Mouse (Mus musculus): ENCODE data around the gene Exoc4.
A peak's percentile ranks its signal among the peaks of the same experiment; 100 is the strongest.

Exoc4 gene

DNA sequence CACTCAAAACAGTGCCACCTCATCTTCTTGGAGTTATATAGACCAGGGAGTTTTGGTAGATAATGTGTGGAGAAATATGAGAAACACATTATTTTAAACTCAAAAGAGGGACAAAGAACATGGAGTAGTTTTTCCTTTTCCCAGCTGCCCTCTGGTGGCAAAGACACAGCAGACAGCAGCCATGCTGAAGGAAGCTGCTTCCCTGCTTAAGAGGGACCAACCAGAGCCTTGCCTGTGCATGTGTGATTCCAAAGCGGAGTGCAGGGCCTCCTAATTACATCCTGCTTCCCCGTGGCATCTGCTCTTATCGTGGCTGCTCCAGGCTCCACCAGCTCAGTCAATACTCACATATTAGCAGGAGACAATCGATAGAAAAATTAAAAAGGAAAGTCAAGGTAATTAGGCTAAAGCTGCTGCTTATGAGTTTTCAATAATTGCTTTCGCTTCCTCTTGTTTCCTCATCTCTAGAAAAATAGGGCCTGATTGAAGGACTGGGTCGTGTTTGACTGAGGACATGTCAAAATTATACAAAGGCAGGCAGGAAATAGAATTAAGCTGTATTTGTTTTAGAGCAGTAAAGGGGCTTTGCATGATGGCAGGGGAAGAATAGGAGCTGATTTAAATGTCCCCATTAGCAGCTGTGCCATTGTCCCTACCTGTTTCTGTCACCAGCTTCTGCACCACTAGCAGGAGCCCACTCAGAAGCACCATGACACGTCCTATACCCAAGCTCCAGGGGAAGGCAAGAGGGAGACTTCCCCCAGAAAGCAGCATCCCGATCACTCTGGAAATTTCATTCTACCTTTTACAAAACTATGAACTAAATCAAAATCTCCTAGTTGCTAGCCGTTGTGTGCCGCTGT lies 433.1 kb downstream of the Exoc4 start:
- DNase-seq: peak; percentile 75 to 77

DNA sequence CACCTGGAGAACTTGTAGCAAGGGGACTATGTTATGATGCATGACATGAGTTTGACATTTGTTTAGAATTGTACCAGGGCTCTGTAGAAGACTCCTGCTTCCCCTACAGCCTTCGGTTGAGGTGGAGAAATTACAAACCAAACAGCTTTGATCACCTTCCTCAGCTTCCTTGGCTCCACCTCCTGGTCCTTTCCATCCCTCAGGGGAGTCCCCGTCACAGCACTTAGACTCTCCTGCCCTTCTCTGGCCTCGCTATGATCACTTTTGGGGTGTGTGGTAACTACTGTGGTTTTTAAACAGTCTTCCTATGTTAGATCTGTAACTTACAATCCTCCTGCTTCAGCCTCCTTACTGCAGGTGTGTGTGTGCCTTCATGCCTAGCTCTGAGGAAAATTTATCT lies 434.6 kb downstream of the Exoc4 start:
- DNase-seq: no peak

DNA sequence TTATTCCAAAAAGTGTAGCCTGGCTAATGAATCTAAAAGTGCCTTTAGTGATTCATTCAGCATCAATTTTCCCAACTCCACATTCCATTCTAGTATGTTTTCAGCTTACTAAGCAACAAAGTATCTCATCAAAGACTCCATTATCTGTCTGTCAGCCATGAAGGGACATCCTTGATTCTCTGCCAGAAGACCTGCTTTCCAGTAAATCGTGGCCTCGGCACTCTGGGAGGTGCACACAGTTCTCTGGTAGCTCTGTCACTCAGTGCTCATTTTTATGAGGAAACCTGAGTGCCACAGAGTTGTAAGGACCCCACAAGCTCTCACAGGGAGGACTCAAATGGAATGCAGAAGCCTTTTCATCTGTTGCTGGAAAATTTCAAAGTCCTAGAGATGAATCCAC lies 436.4 kb downstream of the Exoc4 start:
- no peak for DNase-seq

DNA sequence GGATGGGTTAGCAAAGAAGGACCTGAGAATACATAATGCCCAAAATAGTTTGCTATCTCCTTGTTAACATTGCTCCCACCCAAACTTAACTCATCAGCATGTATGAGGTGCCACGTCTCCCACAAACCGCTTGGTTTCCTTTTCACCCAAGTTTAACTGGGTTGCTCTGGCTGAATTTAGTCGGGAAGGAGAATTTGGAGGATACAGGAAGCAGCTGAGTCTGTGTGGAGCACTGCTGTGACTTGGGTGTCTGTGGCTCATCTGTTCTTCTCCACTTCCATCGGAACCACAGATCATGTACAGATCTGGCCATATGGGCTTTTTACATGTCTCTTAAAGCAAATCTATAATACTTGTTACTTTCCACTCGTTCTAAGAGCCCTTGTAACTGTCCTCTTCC lies 441.7 kb downstream of the Exoc4 start:
- no peak for DNase-seq

DNA sequence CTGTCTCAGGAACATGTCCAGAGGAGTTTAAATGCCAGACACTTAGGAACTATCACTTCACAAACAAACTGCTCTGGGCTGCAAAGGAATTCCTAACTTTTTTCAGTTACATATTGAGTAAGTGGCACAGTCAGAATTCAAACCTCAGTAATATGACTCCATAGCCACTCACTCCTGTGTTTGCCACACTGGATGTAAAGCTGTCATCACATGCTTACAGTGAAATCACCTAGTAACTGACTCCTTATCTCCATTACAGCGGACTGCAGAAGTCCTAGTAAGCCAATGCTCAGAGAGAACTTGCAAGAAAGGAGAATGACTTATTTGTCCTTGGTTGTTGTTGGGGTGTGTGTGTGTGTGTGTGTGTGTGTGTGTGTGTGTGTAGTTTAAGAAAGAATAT lies 448.1 kb downstream of the Exoc4 start:
- DNase-seq: no peak

DNA sequence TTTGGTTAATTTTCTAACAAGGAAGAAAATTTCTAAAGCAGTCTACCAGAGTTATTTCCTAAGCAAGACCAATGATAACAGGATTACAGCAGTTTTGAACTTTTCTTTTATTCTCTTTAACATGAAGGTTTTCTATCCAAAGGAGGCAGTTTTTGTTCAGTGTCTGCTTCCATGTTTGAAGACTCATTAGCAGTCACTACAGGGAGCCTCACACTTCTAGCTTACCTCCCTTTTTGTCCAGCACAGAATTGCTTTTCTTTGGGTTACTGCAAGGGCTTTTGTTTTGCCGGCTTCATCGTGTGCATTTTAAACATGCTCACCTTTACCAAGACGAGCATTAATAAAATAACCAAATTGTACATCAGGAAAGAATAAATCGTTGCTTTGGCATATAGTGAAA lies 460.0 kb downstream of the Exoc4 start:
- DNase-seq: no peak

DNA sequence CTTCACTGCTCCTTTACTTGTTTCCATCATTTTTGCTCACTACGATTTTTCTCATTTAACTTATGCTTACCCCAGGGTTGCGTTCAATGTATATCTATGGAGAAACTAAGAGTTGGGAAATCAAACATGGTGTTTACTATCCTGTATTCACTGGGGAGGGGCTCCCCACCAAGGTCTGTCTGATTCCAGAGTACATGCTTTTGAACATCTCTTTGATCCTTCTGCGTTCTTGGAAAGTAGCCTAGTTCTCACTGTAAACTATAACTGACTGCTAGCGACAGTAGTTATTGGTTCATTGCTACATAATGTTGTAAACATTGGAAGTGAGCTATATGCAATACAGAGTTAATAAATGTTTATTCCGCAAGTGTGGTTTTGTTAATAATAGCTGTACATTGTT lies 460.5 kb downstream of the Exoc4 start:
- DNase-seq: no peak

DNA sequence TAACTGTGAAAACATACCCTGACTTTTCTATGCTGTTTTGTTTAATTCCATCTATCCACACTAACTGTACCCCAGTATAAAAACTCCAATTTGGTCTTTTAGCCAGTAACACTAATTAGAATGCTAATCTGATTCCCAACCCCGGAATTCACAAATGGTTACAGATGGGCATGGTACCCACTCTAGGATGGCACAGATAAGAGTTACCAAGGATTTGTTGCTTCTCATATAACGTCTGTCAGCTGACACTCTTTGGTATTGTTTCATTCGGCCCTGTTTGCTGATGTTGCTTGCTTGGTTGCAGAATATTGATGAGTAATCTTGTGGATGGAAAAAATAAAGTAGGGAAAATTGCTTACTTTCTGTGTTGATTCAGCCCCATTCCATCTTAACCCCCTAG lies 462.9 kb downstream of the Exoc4 start:
- no peak for DNase-seq

DNA sequence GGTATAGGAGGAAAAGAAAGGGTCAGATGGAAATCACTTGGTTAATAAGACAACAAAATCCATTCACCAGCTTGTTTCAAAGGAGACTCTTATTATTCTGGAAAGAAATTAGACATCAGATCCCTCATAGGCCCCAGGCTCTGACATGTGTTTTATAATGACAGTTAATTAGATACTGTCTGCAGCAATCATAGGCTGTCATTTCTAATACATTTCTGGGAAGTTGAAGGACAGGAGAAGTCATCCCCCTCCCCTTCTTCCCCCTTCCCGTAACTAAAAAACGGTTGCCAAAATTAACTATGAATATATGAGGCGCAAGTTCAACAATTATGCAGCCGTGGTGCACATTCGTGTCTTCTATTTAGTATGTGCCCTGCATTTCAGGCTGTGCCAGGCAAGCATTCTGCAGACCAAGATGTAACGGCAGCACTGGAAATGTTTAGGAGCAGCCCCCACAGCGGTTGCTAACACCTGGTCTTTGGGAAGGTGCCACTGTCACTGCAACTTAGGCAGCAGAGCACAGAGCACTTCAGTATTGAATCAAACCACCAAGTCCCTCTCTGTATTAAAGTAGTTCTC lies 463.7 kb downstream of the Exoc4 start:
- DNase-seq: no peak

DNA sequence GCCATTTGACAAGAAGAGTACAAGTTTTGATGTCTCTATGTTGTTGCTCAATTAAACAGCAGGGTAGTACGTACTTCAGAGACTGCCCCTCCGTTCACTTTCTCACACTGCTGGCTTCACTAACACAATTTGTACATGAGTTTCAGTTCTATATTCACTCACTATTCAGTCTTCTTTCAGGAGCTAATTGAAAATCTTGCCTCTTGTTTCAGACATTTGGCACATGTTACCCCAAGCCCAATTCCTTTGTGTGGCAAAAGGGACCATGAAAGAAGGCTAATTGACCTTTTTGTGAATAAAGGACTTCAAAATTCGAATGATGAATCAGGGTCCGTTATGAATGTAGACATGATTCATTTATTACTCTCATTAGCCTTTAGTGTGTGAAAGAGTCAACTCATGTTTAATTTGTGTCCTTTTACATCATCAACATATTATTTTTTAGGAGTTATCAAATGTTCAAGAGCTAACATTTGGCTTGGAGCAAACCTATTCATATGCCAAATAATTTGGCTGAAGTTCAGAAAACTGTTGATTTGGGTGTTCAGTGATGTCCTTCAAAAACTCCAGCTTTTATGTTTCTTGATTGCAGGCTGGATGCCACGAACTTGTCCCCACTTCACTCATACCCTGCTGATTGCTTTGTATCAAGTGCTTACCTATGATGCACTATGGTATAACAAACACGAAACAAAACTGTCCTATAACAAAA lies 467.5 kb downstream of the Exoc4 start:
- DNase-seq: peak; percentile 10 to 35

DNA sequence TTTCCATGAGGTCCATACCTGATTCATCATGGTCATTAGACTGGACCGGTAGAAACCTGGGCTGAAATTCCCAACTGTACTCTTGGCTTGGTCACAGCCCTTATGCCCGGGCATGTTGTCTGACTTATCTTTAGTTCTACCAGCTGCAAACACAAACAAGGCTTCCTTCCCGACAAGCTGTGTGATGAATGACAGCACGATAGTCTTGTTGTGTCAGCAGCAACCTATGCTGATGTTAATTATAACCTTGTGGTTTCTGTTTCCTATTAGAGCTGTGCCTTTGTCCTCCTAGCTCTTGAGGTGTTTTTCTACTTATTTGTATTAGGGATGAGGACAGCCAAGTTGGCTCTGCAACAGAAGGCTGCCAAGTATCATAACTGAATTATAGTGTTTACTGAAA lies 472.3 kb downstream of the Exoc4 start:
- DNase-seq: no peak

DNA sequence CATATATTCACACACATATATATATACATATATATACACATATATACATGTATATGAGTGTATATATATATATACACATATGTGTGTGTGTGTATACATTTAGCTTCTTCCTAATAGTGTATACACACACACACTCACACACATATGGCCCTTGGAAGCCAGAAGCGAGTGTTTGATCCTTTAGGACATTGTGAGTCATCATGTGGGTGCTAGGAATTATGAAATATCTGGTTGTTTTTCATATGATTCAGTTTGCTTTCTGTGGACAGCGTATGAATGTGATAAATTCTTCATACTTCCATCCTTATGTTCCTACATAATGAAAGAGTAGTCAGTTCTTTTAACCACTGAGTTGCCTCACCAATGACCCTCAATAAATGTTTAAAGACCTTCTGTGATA lies 473.9 kb downstream of the Exoc4 start:
- DNase-seq: no peak

DNA sequence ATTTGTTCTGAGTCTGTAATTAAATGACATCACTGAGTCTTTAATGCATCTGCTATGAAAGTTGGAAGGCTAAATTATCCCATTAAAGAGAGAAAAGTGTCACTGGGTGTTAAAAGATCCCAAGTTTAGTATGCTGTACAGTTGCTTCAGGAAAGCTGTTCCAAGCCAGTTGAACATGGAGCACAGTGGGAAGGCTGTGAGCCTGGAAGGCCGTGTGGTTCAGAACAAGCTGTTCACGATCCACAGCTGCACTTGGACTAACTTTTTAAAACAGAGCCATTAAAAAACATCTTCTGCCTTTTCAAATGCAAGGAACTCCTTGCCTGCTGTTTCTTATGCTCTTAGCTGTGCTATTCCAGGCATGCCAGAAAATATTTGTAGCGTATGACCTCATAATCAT lies 475.7 kb downstream of the Exoc4 start:
- DNase-seq: no peak

DNA sequence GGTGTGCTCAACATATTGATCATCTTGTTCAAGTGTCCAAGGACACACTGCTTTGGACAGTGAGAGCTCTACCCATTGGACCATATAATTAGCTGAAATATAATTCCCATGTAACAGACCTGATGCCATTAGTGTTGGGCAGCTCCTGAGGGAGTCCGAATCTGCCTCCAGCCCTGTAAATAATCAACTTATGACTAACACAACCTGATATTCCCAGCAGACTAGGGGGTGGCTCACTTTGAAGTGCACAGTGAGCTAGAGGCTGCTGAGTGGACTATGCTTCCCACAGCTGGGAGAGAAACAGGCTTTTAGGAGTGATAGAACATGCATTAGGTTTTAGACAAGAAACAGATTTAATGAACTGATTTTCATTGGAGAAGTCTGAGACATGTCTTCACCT lies 478.4 kb downstream of the Exoc4 start:
- no peak for DNase-seq

DNA sequence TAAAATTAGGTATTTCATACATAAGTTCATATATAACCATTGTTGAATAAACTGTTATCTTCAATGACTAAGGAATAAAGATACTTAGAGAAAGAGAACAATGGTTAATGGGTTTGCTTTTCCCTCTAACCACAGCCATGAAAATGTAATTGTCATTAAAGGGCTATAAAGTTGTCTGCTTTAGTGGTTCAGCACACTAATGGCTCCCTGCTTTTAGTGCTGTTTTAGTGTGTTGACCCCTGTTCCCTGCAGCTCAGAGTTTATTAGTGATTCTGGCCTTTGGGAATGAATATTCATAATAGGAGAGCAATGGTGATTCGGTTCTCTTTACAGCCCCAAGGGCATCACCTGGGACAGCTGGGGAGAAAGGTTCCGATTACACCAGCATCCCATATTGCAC lies 483.3 kb downstream of the Exoc4 start:
- DNase-seq: no peak

DNA sequence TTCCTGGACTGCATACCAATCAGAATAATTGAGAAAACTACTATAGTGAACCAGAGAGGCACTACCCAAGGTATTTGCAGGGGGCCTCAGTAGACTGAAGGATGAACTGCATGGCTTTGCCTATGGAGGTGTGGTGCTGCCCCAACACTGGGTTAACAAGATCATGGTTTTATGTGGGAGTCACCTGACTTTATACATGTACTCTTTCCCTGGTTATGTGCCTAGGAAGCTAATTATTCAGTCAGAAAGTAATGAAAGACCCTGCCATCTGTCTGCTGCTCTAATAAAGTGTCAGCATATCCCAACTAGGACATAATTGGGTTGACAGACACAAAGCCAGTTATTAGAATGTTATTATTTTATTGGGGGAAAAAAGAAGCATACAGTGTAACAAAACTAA lies 484.7 kb downstream of the Exoc4 start:
- DNase-seq: no peak

DNA sequence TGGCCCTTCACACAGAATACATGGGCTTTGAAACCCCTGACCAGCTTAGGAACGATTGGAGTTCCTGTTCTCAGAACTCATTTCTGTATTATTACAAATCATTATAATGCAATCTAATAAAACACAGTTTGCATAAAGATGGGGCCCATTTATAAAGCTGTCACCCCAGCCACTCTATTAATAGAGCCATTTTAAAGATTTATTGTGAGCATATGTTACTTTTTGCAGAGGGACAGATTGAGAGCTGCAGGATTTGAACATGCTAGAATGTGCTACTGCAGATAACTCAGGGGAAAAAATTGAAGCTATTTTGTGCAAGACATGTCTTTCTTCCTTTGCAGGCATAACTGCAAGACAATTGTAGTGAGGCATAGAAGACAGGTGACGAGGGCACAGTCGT lies 485.1 kb downstream of the Exoc4 start:
- DNase-seq: no peak

DNA sequence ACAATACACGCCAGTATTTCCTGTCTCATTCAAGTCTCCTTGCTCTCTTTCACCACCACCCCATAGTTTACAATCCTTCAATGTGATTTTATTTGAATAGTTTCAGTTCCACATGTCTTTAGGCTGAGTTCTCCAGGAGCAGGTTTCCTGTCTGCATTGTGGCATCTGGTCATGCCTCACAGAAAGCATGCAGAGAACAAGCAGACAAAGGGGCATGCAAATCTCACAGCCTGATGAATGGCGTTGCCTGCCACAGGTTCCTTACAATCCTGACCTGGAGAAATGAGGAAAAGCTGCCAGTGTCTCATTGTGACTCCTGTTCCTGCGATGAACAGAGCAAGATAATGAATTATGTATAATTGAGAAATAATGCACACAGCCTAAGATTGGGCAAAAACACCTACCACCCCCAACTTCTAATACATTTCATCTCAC lies 490.0 kb downstream of the Exoc4 start:
- DNase-seq: no peak

DNA sequence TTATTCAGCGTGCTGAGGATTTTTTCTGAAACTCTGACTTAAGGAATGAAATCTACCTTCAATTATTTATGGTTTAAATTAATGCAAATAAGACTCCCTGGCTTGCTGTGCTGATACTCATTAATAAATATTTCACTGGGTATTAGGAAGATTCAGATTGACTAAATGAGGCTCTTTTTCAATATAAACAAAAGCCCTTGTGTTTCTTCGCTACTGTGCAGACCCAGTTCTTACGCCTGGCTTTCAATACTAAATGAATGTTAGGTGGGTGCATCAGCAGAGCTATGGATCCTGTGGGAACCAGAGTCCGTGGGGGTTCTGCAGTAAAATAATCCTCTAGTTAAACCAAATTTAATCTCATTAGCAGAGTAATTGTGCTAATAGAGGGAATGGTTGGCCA lies 490.4 kb downstream of the Exoc4 start:
- no peak for DNase-seq

DNA sequence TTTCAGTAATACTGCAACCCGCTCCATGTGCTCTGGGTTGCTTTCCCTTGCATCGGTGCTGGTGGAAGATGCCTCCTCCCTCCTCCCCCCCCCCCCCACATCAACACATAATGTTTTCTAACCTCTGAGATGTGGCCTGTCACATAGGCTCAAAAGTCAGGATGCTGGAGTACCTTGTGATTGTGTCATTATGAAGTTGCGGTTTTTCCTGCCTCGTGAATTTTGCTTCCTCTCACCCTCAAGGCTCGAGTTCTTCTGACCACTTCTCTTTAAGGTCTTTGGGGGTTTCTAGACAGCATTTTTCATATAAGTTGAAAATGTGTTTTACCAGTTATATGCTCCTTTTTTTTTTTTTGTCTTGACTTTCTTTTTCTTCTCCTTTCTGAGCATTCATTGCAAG lies 507.1 kb downstream of the Exoc4 start:
- no peak for DNase-seq

DNA sequence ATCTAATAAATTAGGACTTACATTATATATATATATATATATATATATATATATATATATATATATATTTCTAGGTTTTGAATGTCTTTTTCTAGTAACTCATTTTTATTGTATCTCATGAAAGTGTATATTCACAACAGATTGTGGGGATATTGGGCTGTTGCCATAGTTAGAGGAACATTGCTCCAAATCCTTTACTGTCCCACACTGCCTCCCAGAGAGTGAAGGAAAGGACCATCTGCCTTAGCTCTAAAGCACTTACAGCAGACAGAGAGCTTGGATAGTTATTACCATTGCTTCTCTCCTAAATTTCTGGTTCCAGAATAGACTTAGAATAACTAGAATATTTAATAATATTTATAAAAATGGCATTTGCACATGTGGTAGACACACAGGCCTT lies 512.7 kb downstream of the Exoc4 start:
- DNase-seq: peak; percentile 32 to 36

DNA sequence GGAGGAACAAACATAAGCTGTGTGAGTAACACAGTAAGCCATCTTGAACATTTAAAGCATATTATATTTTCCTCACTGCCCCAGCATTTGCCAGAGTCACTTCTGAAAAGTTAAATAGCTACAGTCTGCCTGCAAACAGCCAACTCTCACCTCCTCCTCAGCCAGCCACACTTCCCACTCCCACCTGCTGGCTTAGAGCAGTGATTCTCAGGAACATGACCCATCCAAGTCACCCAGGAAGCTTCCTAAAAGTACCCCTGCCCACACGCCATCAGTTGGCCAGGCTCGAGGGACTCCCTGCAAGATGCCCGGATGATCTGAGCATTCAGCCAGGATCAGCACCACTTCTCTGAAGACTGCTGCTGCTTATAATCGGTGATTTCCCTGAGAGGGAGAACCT lies 514.4 kb downstream of the Exoc4 start:
- peak; percentile 18 to 24 for DNase-seq

DNA sequence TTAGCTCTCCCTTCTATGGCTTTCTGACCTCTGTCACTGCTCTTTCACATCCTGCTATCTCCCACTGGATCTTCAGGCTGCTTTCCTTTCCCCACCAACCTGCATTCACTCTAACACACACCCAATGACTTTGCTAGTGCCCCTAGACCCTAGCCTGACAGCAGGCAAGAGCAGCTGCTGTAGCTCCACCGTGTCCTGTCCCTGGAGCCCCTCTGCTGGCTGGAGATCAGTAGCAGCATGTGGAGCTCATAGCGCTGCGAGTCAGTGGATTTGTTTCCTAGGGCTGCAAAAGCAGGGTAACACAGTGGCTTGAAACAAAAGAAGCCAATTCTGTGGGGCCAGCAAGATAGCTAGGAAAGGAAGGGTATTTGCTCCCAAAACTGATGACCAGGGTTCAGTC lies 515.1 kb downstream of the Exoc4 start:
- DNase-seq: peak; percentile 51 to 71

DNA sequence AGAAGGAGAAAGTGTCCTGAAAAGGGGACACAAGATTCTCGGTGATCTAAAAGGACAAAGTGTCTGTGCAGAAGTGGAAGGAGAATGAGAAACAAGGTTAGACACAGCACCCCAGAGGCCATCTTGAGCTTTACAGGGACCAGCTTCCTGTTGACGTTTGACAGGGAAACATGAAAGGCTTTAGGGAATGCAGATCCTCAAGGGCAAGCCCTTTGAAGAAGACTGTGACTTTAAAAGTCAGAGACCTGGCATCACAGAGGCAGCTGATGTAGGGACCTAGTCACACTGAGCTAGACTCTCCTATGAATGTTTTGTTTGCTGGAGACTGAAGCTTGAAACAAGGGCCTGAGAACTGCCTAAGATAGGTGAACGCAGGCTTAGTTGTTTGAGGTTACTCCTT lies 520.4 kb downstream of the Exoc4 start:
- no peak for DNase-seq
